Mouse (Mus musculus) stomach, postnatal 0 days (tissue): ENCODE measurements at regions not wholly inside any gene's neighbourhood (a gene's known extent, or its start where the extent isn't known, plus 50 kb on each side); places are given as distances from the start of the nearest gene placed in this dataset.

ENCODE experiments used
- CTCF ChIP-seq: IDR thresholded peaks from 2 replicates; pipeline ENCODE4 v1.5.1; 2016; ENCODE audit warnings: antibody characterized with exemption, low read depth, mild to moderate bottlenecking, moderate library complexity
- EP300 ChIP-seq: optimal IDR thresholded peaks from 2 replicates; pipeline ENCODE3; 2016; ENCODE audit warnings: antibody characterized with exemption

DNA sequence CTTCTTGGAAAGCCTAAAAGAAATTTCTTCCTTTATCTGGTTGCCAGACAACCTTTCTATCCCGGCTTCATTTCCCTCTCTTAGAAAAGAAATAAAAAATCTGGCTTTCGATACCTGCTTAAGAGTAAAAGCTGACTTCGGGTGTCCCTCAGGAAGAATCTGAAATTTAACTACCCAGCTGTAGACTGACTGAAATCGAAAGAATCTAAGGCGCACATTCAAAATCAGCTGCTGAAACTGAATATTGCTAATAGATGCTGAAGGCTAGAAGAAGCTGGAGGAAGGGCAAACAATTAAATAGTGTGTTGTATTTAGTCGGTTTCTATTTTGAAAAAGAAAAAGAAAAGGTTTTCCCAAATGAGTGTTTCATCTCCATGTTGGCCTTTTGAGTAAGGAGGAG, 128.0 kb upstream of the Gm6657 start:
- TF ChIP-seq CTCF = no peak
- TF ChIP-seq EP300 = no peak
